ENCODE assay signal across 7 mouse cellular contexts in the genomic region with DNA sequence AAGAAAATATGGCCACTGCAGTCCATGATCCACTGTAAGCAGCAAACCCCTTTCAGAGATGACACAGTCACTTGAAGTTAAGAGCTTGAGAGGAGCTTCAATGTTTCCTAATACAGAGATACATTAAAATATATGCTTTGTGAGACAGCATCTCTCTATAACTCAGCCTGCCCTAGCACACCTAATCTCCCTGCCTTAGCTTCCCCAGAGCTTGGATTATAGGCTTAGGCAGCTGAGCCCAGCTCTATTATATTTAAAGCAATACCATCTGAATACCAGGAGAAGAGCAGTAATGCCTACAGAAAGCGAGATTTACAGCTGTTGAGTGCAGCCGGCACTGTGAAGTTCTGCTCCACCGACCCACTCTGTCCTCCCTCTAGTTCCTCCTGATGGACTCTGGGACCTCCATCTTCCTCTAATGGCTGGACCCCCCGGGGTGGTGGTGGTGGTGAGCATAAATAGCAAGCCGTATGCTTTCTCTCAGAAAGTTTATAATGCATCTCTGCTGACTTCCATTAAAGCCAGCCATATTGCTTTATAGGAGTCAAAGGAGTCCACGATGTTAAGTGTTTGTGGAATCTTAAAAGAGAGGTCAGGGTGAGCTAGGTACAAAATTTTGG. TPM values are rescaled to one million over a fixed set of nuclear protein-coding genes. Genes with fewer than 3 reads are reported as not detected.
A peak's percentile ranks its signal among the peaks of the same experiment; 100 is the strongest.
DNase-seq lines count a peak whose midpoint lies in the region; ATAC-seq and TF ChIP-seq lines count a peak whose summit lies in the region.

No protein-coding gene starts in this region.

- no peak for TF ChIP-seq CTCF in left cerebral cortex, adult 2 months (IDR thresholded peaks at IDR 0.05)

- intact Hi-C loops in left cerebral cortex, adult 2 months (cut with DNase I) = loop anchor here (2.0 kb wide), 1 partner anchor 24 kb away; no protein-coding TSS in a partner anchor
- intact Hi-C loops in left cerebral cortex, postnatal 10 days (cut with DNase I) = no loop called here

- peak overlapping the region; percentile 82 for H3K4me2 ChIP-seq in midbrain, embryonic 16.5 days (ENCODE audit: low read length)

- no peak for ATAC-seq in midbrain, embryonic 16.5 days

- H3K36me3 ChIP-seq in midbrain, embryonic 16.5 days (ENCODE audit: control insufficient read depth, insufficient read depth, low read length) = no peaks in the 10 kb centered on the region

- peak overlapping the region; percentile 98; the same call in 1 of the 2 replicates for H3K27ac ChIP-seq in left cerebral cortex, adult 2 months
- H3K27ac ChIP-seq in brown adipose tissue, adult 24 weeks (replicated peaks; ENCODE audit: low read depth, low read length) = no peak overlapping the region
- H3K27ac ChIP-seq in midbrain, embryonic 16.5 days (ENCODE audit: low read length) = peak overlapping the region; percentile 98

- peaks cover 5% of the 10 kb centered on the region; the same call in 1 of the 2 replicates for H3K4me1 ChIP-seq in brown adipose tissue, adult 24 weeks (ENCODE audit: control insufficient read depth, insufficient read depth, insufficient read length, low read length)
- peaks cover 19% of the 10 kb centered on the region for H3K4me1 ChIP-seq in midbrain, embryonic 16.5 days (ENCODE audit: control insufficient read depth, insufficient read depth, low read length)

- no peaks in the 10 kb centered on the region; the same call in 1 of the 2 replicates for H3K9me3 ChIP-seq in midbrain, embryonic 16.5 days (replicated peaks; ENCODE audit: control insufficient read depth, low read length, poor library complexity, severe bottlenecking)

- DNase-seq in left cerebral cortex, adult 2 months (ENCODE audit: extremely low spot score in 1 of 2, low spot score in 2 of 2) = no peak
- DNase-seq in left cerebral cortex, postnatal 10 days (ENCODE audit: extremely low spot score in 1 of 2, low spot score in 2 of 2) = no peak
- DNase-seq in induced T-regulatory cell, adult 2 months (ENCODE audit: low read depth) = peak; percentile 45
- DNase-seq in layer of hippocampus, adult 11-12 months (ENCODE audit: low spot score) = no peak
- no peak for DNase-seq in thymus, postnatal 10 days (ENCODE audit: low spot score in 2 of 2)

- H3K9ac ChIP-seq in midbrain, embryonic 16.5 days (ENCODE audit: low read depth, low read length) = peak overlapping the region; percentile 94

- H3K4me3 ChIP-seq in left cerebral cortex, adult 2 months = no peak overlapping the region
- H3K4me3 ChIP-seq in brown adipose tissue, adult 24 weeks (ENCODE audit: insufficient read depth, low read depth, low read length) = peak overlapping the region; percentile 96; the same call in 1 of the 2 replicates
- no peak overlapping the region for H3K4me3 ChIP-seq in midbrain, embryonic 16.5 days (ENCODE audit: low read depth, low read length)

- WGBS in midbrain, embryonic 16.5 days = 57% methylated on average over 6 of the region's 6 CpGs

- no peaks in the 10 kb centered on the region for H3K27me3 ChIP-seq in midbrain, embryonic 16.5 days (ENCODE audit: control insufficient read depth, insufficient read depth, low read depth, low read length)

RNA-seq across cellular contexts. Expression of a gene that starts 1.2 kb away (rescaled TPM):
- total RNA-seq in left cerebral cortex, adult 2 months (2021) = 10 to 100 TPM; 70.5 to 71.3 TPM
- 10 to 100 TPM; 86.7 to 89.3 TPM for total RNA-seq in left cerebral cortex, postnatal 10 days (2021)
- 12.0 and 16.0 TPM in 2 replicates for polyA plus RNA-seq in brown adipose tissue, adult 24 weeks (2012; ENCODE audit: insufficient read depth, insufficient read length, missing spikeins)
- 147 and 162 TPM in 2 replicates for polyA plus RNA-seq in midbrain, embryonic 16.5 days (2015; fragmentation: Nextera tagmentation; extraction: Ambion mirVana)

RNA-seq across cellular contexts. Expression of a gene that starts 30.3 kb away (rescaled TPM):
- 10 to 100 TPM; 29.8 to 29.9 TPM for total RNA-seq in left cerebral cortex, adult 2 months (2021)
- 10 to 100 TPM; 26.9 to 29.0 TPM for total RNA-seq in left cerebral cortex, postnatal 10 days (2021)
- 19.0 and 21.4 TPM in 2 replicates for polyA plus RNA-seq in brown adipose tissue, adult 24 weeks (2012; ENCODE audit: insufficient read depth, insufficient read length, missing spikeins)
- polyA plus RNA-seq in midbrain, embryonic 16.5 days (2015; fragmentation: Nextera tagmentation; extraction: Ambion mirVana) = 43.6 and 48.2 TPM in 2 replicates
